Mouse (Mus musculus) kidney, adult 9 months (tissue): ENCODE measurements around the gene Minpp1.
A peak's percentile ranks its signal among the peaks of the same experiment; 100 is the strongest.

Experiments used
- DNase-seq: peaks from one replicate; pipeline ENCODE4 v3.0.0; 2022

Gene Minpp1

DNA sequence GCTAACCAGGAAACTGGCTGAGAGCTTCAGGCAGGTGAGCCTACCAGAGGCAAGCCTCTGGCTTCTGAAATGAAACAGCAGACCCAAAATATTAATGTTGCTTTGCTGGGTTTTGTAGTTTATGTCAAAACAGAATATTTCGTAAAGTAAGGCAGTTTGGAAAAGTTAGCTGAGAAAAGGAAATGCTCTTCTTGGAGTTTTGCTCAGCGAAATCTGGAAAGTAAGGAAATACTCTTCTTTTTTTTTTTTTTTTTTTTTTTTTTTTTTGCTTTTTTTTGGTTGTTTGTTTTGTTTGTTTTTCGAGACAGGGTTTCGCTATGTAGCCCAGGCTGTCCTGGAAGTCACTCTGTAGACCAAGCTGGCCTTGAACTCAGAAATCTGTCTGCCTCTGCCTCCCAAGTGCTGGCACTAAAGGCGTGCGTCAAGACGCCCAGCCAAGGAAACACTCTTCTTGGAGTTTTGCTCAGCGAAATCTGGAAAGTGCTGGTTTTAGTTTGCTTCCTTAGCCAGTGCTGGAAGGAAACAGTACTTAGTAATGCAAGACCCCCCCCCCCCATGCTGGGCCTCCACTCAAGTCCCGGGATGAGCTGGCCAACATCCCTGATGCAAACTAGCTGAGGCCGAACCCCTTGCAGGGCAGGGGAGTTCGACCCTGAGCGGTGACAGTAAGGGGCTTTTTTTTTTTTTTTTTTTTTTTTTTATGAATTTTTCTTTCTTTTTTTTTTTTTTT is 3.8 kb downstream of the Minpp1 start:
- DNase-seq, result no peak

DNA sequence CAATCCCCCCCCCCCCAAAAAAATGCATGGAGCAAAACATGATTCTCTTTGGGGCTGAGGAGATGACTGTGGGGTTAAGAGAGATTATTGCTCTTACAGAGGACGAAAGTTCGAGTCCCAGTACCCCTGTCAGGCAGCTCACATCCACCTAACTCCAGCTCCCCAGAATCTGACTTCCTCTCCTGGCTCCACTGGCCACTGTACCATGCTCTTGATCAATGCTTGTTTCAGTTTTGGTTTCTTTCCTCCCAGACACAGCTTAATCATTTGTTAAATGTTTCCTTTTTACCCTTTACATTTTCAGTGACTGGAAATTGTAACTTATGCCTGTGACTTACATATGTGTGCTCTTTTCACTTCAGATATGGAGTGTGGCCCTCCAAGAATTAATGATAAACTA is 5.4 kb downstream of the Minpp1 start:
- DNase-seq, result no peak

GRCm38 (mm10) chr19:32492339-32492738 is 6.8 kb downstream of the Minpp1 start:
- DNase-seq, result no peak

- no peak for DNase-seq
Measured at GRCm38 (mm10) chr19:32492981-32493380, 7.4 kb downstream of the Minpp1 start.

DNA sequence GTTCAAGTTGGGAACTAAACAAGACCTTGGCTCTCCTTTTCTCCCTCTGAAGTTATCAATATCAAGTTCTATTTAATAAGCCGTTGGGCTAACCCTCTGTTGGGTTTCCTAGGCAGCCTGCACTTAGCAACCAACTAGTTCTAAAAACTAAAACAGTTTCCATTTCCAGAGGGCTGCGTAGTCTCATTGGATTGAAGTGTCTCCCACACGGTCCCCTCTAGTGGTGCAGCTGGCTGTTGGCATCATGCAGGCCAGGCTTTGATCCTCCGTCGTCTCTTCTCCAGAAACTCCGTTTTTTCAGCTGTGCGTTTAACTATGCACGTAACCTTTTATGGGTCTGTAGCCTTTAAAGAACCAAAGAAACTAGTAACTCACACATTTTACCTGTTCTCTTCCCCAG is 7.9 kb downstream of the Minpp1 start:
- no peak for DNase-seq

GRCm38 (mm10) chr19:32494611-32495010 is 9.0 kb downstream of the Minpp1 start:
- DNase-seq, result peak; percentile 70

GRCm38 (mm10) chr19:32495034-32495433 is 9.5 kb downstream of the Minpp1 start:
- no peak for DNase-seq

DNA sequence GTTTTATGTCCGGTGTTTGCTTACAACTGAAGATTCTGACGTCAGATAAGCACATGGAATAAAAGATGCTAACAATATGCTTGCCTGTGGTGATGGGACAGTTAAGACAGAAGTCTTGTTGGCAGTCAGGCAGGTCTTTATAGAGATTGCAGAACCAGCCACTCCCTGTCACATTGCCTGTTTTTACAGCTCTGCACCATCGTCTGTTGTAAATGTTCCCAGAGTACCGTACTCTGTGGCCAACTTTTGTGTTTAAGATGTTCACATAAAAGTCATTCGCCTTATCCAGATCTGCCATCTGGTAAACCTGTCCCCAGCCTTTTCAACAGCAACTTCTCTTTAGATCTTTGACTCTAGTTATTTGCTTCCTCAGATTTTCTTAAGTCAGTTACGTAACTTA is 11.8 kb downstream of the Minpp1 start:
- peak; percentile 33 for DNase-seq

GRCm38 (mm10) chr19:32498002-32498401 is 12.4 kb downstream of the Minpp1 start:
- peak; percentile 88 for DNase-seq

- no peak for DNase-seq
Measured at GRCm38 (mm10) chr19:32501414-32501813, 15.8 kb downstream of the Minpp1 start.

DNA sequence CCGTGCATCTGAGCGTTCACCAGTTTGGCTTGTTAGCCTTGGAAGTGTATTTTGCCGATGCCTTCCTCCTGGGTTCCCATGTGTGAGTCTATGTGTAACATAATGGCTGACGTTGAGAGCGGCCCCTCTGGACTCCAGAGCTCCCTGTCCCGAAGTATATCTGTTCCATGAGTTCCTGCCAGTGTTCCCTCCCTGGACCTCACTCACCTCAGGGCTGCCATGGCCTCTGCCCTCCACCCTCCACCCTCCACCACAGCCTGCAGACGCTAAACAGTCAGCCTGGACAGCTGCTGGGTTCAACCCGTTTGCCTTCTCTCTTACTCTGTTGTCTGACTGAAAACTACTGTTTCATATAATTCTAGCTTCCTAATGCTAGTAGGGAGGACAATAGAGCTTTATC is 20.5 kb downstream of the Minpp1 start:
- DNase-seq, result no peak

GRCm38 (mm10) chr19:32506514-32506913 is 20.9 kb downstream of the Minpp1 start:
- DNase-seq, result no peak

GRCm38 (mm10) chr19:32507100-32507499 is 21.5 kb downstream of the Minpp1 start:
- no peak for DNase-seq

- no peak for DNase-seq
Measured at GRCm38 (mm10) chr19:32507526-32507925, 22.0 kb downstream of the Minpp1 start.

DNA sequence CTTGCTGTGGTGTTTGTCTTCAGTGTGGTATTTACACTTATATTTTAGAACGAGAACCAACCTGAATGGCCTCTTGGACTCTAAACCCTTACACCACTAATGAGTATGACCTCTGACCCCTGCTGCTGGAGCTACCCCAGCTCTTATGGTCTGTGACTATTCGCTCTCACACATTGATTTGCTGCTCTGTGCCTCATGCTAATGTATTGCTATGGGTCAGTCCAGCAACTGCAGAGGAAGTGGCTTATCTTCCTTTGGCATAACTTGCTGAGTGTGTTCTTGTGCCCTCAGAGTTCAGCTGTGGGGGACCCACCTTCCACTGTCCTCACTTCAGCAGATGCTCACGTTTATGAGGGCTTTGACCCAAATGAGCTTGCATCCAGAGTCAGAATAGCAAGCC is 24.7 kb downstream of the Minpp1 start:
- DNase-seq, result peak; percentile 80

DNA sequence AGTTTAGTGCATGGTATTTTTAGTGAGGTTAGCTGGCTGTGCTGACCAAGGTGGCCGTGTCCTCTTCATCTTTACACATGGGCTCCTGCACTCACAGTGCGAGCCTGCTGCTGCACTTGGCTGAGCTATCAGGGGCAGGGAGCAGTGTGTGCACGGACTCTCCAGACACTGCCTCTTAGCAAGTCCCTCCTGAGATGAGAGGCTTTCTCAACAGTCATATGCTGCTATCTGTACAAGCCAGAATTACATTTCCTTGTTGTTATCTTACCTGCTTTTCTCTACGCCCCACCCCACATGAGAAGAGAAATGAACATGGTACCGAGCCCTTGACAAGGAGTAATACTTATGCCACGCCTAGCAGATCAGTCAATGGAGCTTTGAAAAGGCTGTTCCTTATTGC is 25.4 kb downstream of the Minpp1 start:
- no peak for DNase-seq

DNA sequence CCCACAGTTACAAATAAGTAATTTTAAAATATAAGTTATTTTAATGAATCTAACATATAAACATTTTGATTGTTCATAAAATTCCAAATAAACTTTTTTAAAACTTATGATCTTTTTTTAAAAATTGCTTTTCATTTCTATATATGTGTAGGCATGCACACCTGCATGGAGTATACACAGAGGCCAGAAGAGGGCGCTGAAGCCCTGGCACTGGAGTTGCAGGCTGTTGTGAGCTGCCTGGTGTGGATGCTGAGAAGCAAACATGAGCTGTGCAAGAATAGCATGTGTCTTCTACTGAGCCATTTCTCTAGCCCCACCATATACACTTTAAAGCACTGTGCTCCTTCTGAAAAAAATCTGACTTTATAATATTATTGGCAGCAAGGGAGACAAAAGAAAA is 26.9 kb downstream of the Minpp1 start:
- no peak for DNase-seq

DNA sequence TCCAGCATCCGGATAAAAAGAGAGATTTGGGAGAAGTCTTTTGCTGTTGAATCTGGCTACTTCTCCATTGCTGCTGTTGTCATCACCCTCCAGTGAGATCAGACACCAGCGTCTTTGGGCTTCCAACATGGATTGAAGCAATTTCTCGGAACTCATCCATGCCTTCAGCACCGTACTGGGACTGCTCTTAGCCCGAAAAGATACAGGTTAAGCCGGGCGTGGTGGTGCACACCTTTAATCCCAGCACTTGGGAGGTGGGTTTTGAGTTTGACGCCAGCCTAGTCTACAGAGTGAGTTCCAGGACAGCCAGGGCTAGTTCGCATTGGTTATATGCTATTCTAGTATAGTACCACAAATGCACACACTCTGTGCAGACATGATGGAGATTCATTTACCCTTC is 31.0 kb downstream of the Minpp1 start:
- DNase-seq, result no peak

DNA sequence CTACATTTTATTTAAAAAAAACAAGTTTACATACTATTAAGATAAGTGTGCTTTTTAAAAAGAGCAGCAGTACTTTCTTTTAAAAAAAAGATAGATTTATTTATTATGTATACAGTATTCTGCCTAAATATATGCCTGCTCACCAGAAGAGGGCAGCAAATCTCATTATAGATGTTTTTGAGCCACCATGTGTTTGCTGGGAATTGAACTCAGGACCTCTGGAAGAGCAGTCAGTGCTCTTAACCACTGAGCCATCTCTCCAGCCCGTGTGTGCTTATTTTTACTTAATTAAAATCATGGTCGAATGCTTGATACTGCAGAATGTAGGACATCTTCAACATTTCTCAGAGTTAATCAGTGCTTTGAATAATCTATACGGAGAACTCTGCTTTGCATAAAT is 35.9 kb downstream of the Minpp1 start:
- DNase-seq, result no peak

- DNase-seq, result no peak
Measured at GRCm38 (mm10) chr19:32522247-32522646, 36.7 kb downstream of the Minpp1 start.

GRCm38 (mm10) chr19:32522753-32523307 is 37.3 kb downstream of the Minpp1 start:
- no peak for DNase-seq

- no peak for DNase-seq
Measured at GRCm38 (mm10) chr19:32523769-32524515, 38.4 kb downstream of the Minpp1 start.

DNA sequence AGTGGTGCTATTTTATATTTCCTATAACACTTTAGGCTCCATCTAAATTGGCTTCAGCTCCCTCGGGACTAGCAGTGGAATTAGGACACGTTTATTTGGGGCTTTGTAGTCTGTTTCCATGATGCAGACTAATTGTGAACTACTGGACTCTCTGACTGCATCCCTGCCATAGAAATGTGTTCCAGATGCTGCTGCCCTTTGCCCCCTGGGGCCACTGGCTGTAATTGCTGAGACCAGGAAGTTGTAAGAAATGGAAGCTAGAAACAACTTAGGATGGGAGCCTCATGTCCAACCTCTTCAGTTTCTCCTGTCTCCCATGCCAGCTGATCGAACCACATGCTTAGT is 38.9 kb downstream of the Minpp1 start:
- peak; percentile 71 for DNase-seq

GRCm38 (mm10) chr19:32527139-32527538 is 41.6 kb downstream of the Minpp1 start:
- no peak for DNase-seq
